Mouse (Mus musculus) kidney, embryonic 15.5 days (tissue): ENCODE measurements at regions not wholly inside any gene's neighbourhood (a gene's known extent, or its start where the extent isn't known, plus 50 kb on each side); places are given as distances from the start of the nearest gene placed in this dataset.
A peak's percentile ranks its signal among the peaks of the same experiment; 100 is the strongest.
"Not testable (repeated sequence)": the region's sequence is repeated elsewhere in the genome, so short reads cannot be mapped to it uniquely, and the experiment has no call there.

ENCODE experiments used
- ATAC-seq: fragments of 200-750 bp; cut with Nextera tagmentation; replicated peaks from 2 replicates; pipeline ENCODE4 v1.8.0; 2017; ENCODE audit warnings: moderate TSS enrichment; ENCODE audit not compliant: low FRiP score
- H3K27ac ChIP-seq: fragments of 300-500 bp; sonication (generic); 2 replicates; pipeline ENCODE4 v1.5.1; 2015; ENCODE audit warnings: mild to moderate bottlenecking, inconsistent platforms
- H3K27me3 ChIP-seq: fragments of 300-500 bp; sonication (generic); 2 replicates; pipeline ENCODE4 v1.6.1; 2015; ENCODE audit warnings: inconsistent platforms
- H3K36me3 ChIP-seq: fragments of 300-500 bp; sonication (generic); 2 replicates; pipeline ENCODE4 v1.6.1; 2015; ENCODE audit warnings: inconsistent platforms
- H3K4me1 ChIP-seq: fragments of 300-500 bp; sonication (generic); 2 replicates; pipeline ENCODE4 v1.6.1; 2015; ENCODE audit warnings: inconsistent platforms
- H3K4me2 ChIP-seq: fragments of 300-500 bp; sonication (generic); 2 replicates; pipeline ENCODE4 v1.6.1; 2015; ENCODE audit warnings: moderate library complexity, mild to moderate bottlenecking, inconsistent platforms
- H3K4me3 ChIP-seq: fragments of 300-500 bp; sonication (generic); replicated peaks from 2 replicates; pipeline ENCODE4 v1.5.1; 2015; ENCODE audit warnings: mild to moderate bottlenecking, inconsistent platforms
- H3K9ac ChIP-seq: fragments of 300-500 bp; sonication (generic); 2 replicates; pipeline ENCODE4 v1.6.1; 2015; ENCODE audit warnings: mild to moderate bottlenecking, inconsistent platforms
- H3K9me3 ChIP-seq: fragments of 300-500 bp; sonication (generic); replicated peaks from 2 replicates; pipeline ENCODE4 v1.6.1; 2016; ENCODE audit warnings: inconsistent platforms
- WGBS: fragments of 180-500 bp; shearing (Covaris S2); methylation state at CpG from one replicate; pipeline ENCODE4 v1.1.7; 2015; ENCODE audit warnings: mixed read lengths; 5-methylcytosine and 5-hydroxymethylcytosine counted together

- no peaks in the 10 kb centered on the region for H3K9me3 ChIP-seq
- H3K27ac ChIP-seq: no peak overlapping the region
- WGBS: 82% methylated on average over 3 of the region's 3 CpGs
- no peaks in the 10 kb centered on the region for H3K27me3 ChIP-seq
- H3K4me3 ChIP-seq: no peak overlapping the region
- no peak for ATAC-seq
- H3K9ac ChIP-seq: no peak overlapping the region
- no peaks in the 10 kb centered on the region for H3K36me3 ChIP-seq
- no peak overlapping the region for H3K4me2 ChIP-seq
- H3K4me1 ChIP-seq: no peaks in the 10 kb centered on the region
Observed at GRCm38 (mm10) chr12:64788761-64789160, 128.9 kb upstream of the Gm527 start.

GRCm38 (mm10) chr12:64808492-64808891, 109.2 kb upstream of the Gm527 start:
- not testable (repeated sequence) for H3K9ac ChIP-seq, ATAC-seq, H3K27ac ChIP-seq, H3K36me3 ChIP-seq, H3K27me3 ChIP-seq, H3K4me2 ChIP-seq, H3K4me3 ChIP-seq, H3K4me1 ChIP-seq, H3K9me3 ChIP-seq
- WGBS: 57% methylated on average over 2 of the region's 2 CpGs

- Histone ChIP-seq H3K9me3 (no peaks in the 10 kb centered on the region), H3K27me3 (no peaks in the 10 kb centered on the region), H3K4me3 (no peak overlapping the region), H3K9ac (no peak overlapping the region), H3K27ac (no peak overlapping the region), H3K36me3 (no peaks in the 10 kb centered on the region), H3K4me2 (no peak overlapping the region), H3K4me1 (no peaks in the 10 kb centered on the region)
- no peak for ATAC-seq
- WGBS: 65% methylated on average over 1 of the region's 1 CpGs
Observed at GRCm38 (mm10) chr12:64810081-64810480, 107.6 kb upstream of the Gm527 start.

- WGBS: 75% methylated on average over 6 of the region's 6 CpGs
- Histone ChIP-seq H3K4me3 (no peak overlapping the region), H3K27me3 (no peaks in the 10 kb centered on the region), H3K4me2 (no peak overlapping the region), H3K27ac (no peak overlapping the region), H3K9me3 (no peaks in the 10 kb centered on the region), H3K4me1 (no peaks in the 10 kb centered on the region), H3K9ac (no peak overlapping the region), H3K36me3 (no peaks in the 10 kb centered on the region)
- no peak for ATAC-seq
Observed at GRCm38 (mm10) chr12:64815871-64816270, 101.8 kb upstream of the Gm527 start.

- H3K27ac ChIP-seq: no peak overlapping the region
- H3K4me3 ChIP-seq: no peak overlapping the region
- no peak for ATAC-seq
- 61% methylated on average over 9 of the region's 9 CpGs for WGBS
- H3K27me3 ChIP-seq: no peaks in the 10 kb centered on the region
- H3K4me1 ChIP-seq: no peaks in the 10 kb centered on the region
- no peak overlapping the region for H3K9ac ChIP-seq
- H3K4me2 ChIP-seq: no peak overlapping the region
- H3K9me3 ChIP-seq: no peaks in the 10 kb centered on the region
- H3K36me3 ChIP-seq: no peaks in the 10 kb centered on the region
Observed at GRCm38 (mm10) chr12:64817056-64817810, 100.5 kb upstream of the Gm527 start.

GRCm38 (mm10) chr12:64820722-64821121, 97.0 kb upstream of the Gm527 start:
- Histone ChIP-seq H3K9me3 (no peaks in the 10 kb centered on the region), H3K4me3 (no peak overlapping the region), H3K36me3 (no peaks in the 10 kb centered on the region), H3K27ac (no peak overlapping the region), H3K4me1 (no peaks in the 10 kb centered on the region), H3K9ac (no peak overlapping the region), H3K4me2 (no peak overlapping the region), H3K27me3 (no peaks in the 10 kb centered on the region)
- ATAC-seq: no peak
- WGBS: 80% methylated on average over 5 of the region's 5 CpGs

GRCm38 (mm10) chr12:64829662-64830249, 88.0 kb upstream of the Gm527 start:
- Histone ChIP-seq H3K27ac (no peak overlapping the region), H3K4me3 (no peak overlapping the region), H3K4me1 (no peaks in the 10 kb centered on the region), H3K27me3 (no peaks in the 10 kb centered on the region), H3K9ac (no peak overlapping the region), H3K36me3 (no peaks in the 10 kb centered on the region), H3K4me2 (no peak overlapping the region), H3K9me3 (no peaks in the 10 kb centered on the region)
- WGBS: 5% methylated on average over 1 of the region's 1 CpGs
- peak; percentile 79; the same call in 1 of the 2 replicates for ATAC-seq

- Histone ChIP-seq H3K36me3 (no peaks in the 10 kb centered on the region), H3K9ac (no peak overlapping the region), H3K4me1 (no peaks in the 10 kb centered on the region), H3K4me2 (no peak overlapping the region), H3K4me3 (no peak overlapping the region), H3K9me3 (no peaks in the 10 kb centered on the region), H3K27me3 (no peaks in the 10 kb centered on the region), H3K27ac (no peak overlapping the region)
- 69% methylated on average over 9 of the region's 9 CpGs for WGBS
- no peak for ATAC-seq
Observed at GRCm38 (mm10) chr12:64832313-64833151, 85.2 kb upstream of the Gm527 start.

GRCm38 (mm10) chr12:64857709-64858108, 60.0 kb upstream of the Gm527 start:
- Histone ChIP-seq H3K4me3 (no peak overlapping the region), H3K36me3 (no peaks in the 10 kb centered on the region), H3K4me1 (no peaks in the 10 kb centered on the region), H3K27me3 (no peaks in the 10 kb centered on the region), H3K9me3 (no peaks in the 10 kb centered on the region), H3K27ac (no peak overlapping the region), H3K9ac (no peak overlapping the region), H3K4me2 (no peak overlapping the region)
- no peak for ATAC-seq
